28 mouse cellular contexts compared by ENCODE assay signal in the genomic region with DNA sequence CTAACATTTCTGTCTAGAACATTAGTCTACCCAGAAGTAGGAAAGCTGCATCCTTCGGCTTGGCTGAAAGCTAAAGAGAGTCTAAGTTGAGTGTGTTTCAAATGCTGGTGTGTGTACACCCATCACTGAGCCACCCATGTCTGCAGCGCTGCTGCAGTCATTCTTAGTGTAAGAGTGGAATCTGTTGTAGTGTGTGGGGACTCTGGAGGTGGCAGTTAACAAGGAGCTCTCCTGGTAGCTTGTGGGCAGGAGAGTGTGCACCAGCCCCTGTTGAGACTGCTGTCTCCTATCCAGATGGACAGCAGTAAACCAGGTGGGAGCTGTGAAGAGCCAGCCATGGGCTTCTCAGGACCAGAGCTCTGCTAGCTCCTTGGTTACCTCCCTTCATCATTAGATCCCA. TPM values are rescaled to one million over a fixed set of nuclear protein-coding genes. Genes with fewer than 3 reads are reported as not detected.
DNase-seq lines count a peak whose midpoint lies in the region; ATAC-seq lines count a peak whose summit lies in the region.
"Had no signal": no experiment of that assay in that cellular context is flagged by ENCODE, and none has a peak within 500 bp of the region (broad histone marks: within the 10 kb centered on the region; RNA-seq: fewer than 3 reads in every experiment).

No protein-coding gene starts in this region.

- DNase-seq in heart, adult 11 months, result peak; percentile 59
- no peak for DNase-seq in heart, postnatal 10 days
- no peak for DNase-seq in liver
- DNase-seq in right cerebral cortex, adult 2 months (ENCODE audit: low spot score in 2 of 2), result peak; percentile 46 to 47
- no peak for DNase-seq in right cerebral cortex, postnatal 10 days (ENCODE audit: low spot score in 2 of 2)
- no peak for DNase-seq in lung, postnatal 4 days
- DNase-seq: adrenal gland, postnatal 36 days; B cell, adult 2 months; cerebellum, adult 18-20 months; cerebellum, postnatal 36 days; gastrocnemius, postnatal 25 days; heart, adult 2 months; kidney, adult 18-20 months; kidney, postnatal 4 days; layer of hippocampus, adult 9-11 months; midbrain, embryonic 14.5 days had no signal

- H3K9ac ChIP-seq in liver, embryonic 12.5 days, result no peak overlapping the region
- H3K9ac ChIP-seq: heart, embryonic 13.5 days; hindbrain, embryonic 12.5 days; liver, embryonic 14.5 days; neural tube, embryonic 12.5 days had no signal

- peaks cover 38% of the 10 kb centered on the region for H3K4me1 ChIP-seq in liver, embryonic 12.5 days
- H3K4me1 ChIP-seq: neural tube, embryonic 12.5 days had no signal

- no peak overlapping the region for H3K4me3 ChIP-seq in liver, embryonic 12.5 days
- H3K4me3 ChIP-seq: heart, adult 2 months; heart, embryonic 13.5 days; hindbrain, embryonic 12.5 days; neural tube, embryonic 12.5 days had no signal

- ATAC-seq in liver, embryonic 12.5 days, result no peak
- ATAC-seq in megakaryocyte-erythroid progenitor cell, adult 5-6 weeks (replicated peaks; ENCODE audit: low FRiP score, low TSS enrichment, poor library complexity, severe bottlenecking), result peak; percentile 36
- ATAC-seq: forebrain, embryonic 14.5 days; Patski had no signal

- H3K36me3 ChIP-seq in liver, embryonic 12.5 days, result peaks cover 23% of the 10 kb centered on the region

- no peak overlapping the region for H3K4me2 ChIP-seq in liver, embryonic 12.5 days
- H3K4me2 ChIP-seq: heart, embryonic 13.5 days; hindbrain, embryonic 12.5 days; neural tube, embryonic 12.5 days had no signal

- no peaks in the 10 kb centered on the region for H3K9me3 ChIP-seq in liver, embryonic 12.5 days (replicated peaks)
- H3K9me3 ChIP-seq: G1E; heart, embryonic 13.5 days; hindbrain, embryonic 12.5 days; neural tube, embryonic 12.5 days had no signal

- WGBS in liver, embryonic 12.5 days (ENCODE audit: insufficient replicate concordance), result 85% methylated on average over 2 of the region's 2 CpGs

- no peaks in the 10 kb centered on the region for H3K27me3 ChIP-seq in liver, embryonic 12.5 days (replicated peaks)
- H3K27me3 ChIP-seq: CH12.LX; heart, embryonic 13.5 days; hindbrain, embryonic 12.5 days; neural tube, embryonic 12.5 days; Patski had no signal

- H3K27ac ChIP-seq in liver, embryonic 12.5 days, result 0 out of 2 replicates have a peak overlapping the region, but pooled peaks have one; percentile 30
- H3K27ac ChIP-seq: heart, adult 2 months; heart, embryonic 13.5 days; hindbrain, embryonic 12.5 days; liver, embryonic 14.5 days; macrophage; neural tube, embryonic 12.5 days; stomach, postnatal 0 days had no signal

- intact Hi-C loops in heart, postnatal 10 days (cut with DNase I), result no loop called here

RNA-seq across cellular contexts. Expression of gene Usp6nl, which starts 18.0 kb away (rescaled TPM):
- 10 to 100 TPM; 13.6 to 14.6 TPM for total RNA-seq in heart, postnatal 10 days (2021)
- 7.7 and 7.9 TPM in 2 replicates for polyA plus RNA-seq in liver, embryonic 12.5 days (2016; fragmentation: Nextera tagmentation; extraction: Ambion mirVana)
- total RNA-seq in megakaryocyte-erythroid progenitor cell, adult 5-6 weeks (2014; fragmentation: Nextera tagmentation), result 38.6 and 43.4 TPM in 2 replicates
- 31.8 and 53.7 TPM in 2 replicates for total RNA-seq in megakaryocyte-erythroid progenitor cell, adult 5-6 weeks (2017)

Comparison
In these comparisons a context has a peak if more than half of its experiments do, and no peak if none do; other contexts are left out.
1. DNase-seq: peak in heart, adult 11 months (single experiment) and right cerebral cortex, adult 2 months (2 of 2); none in heart, postnatal 10 days (0 of 2), liver (single experiment), right cerebral cortex, postnatal 10 days (0 of 2) and lung, postnatal 4 days (0 of 2).